Mouse (Mus musculus): ENCODE measurements around the gene Creb1.
"Not testable (repeated sequence)": the region's sequence is repeated elsewhere in the genome, so short reads cannot be mapped to it uniquely, and the experiment has no call there.

Gene Creb1

GRCm38 (mm10) chr1:64623558-64624435 is 91.4 kb downstream of the Creb1 start:
- no peak for DNase-seq

- DNase-seq, result no peak
Measured at GRCm38 (mm10) chr1:64625214-64625613, 92.8 kb downstream of the Creb1 start.

GRCm38 (mm10) chr1:64631526-64631925 is 99.1 kb downstream of the Creb1 start:
- DNase-seq, result no peak

GRCm38 (mm10) chr1:64633237-64633636 is 100.8 kb downstream of the Creb1 start:
- no peak for DNase-seq

GRCm38 (mm10) chr1:64635624-64636023 is 103.2 kb downstream of the Creb1 start:
- no peak for DNase-seq

- no peak for DNase-seq
Measured at GRCm38 (mm10) chr1:64639279-64639678, 106.8 kb downstream of the Creb1 start.

- DNase-seq, result no peak
Measured at GRCm38 (mm10) chr1:64641069-64641468, 108.6 kb downstream of the Creb1 start.

- not testable (repeated sequence) for DNase-seq
Measured at GRCm38 (mm10) chr1:64642541-64642940, 110.1 kb downstream of the Creb1 start.

- no peak for DNase-seq
Measured at GRCm38 (mm10) chr1:64644513-64644912, 112.1 kb downstream of the Creb1 start.

GRCm38 (mm10) chr1:64649362-64650124 is 117.1 kb downstream of the Creb1 start:
- no peak for DNase-seq

- no peak for DNase-seq
Measured at GRCm38 (mm10) chr1:64653701-64654100, 121.3 kb downstream of the Creb1 start.

Data from cerebellum, adult 18-20 months (tissue).